Mouse (Mus musculus): ENCODE results near the gene Ipo13.

- TF ChIP-seq CHD2 (IDR thresholded peaks at IDR 0.05; ENCODE audit: low read length) (no peak), ZC3H11A (IDR thresholded peaks at IDR 0.05; ENCODE audit: low read depth, low read length) (no peak), MYC (IDR thresholded peaks at IDR 0.05; ENCODE audit: low read depth, low read length) (no peak), CHD1 (IDR thresholded peaks at IDR 0.05; ENCODE audit: low read depth, low read length) (no peak), CTCF (conservative IDR thresholded peaks at IDR 0.05 in 1 of 2, IDR thresholded peaks at IDR 0.05 in 1 of 2; ENCODE audit: low read depth in 2 of 2, low read length in 2 of 2) (no peak), NRF1 (IDR thresholded peaks at IDR 0.05; ENCODE audit: low read depth, low read length) (no peak), HCFC1 (IDR thresholded peaks at IDR 0.05; ENCODE audit: low read depth, low read length) (no peak), NELFE (IDR thresholded peaks at IDR 0.05; ENCODE audit: low read depth, low read length) (no peak)
These were observed 2.6 kb upstream of the Ipo13 start for GRCm38 (mm10) chr4:117917402-117917801.
